Mouse (Mus musculus) CH12.LX (cell line): ENCODE measurements around the gene Slc39a13. TPM values are rescaled to one million over a fixed set of nuclear protein-coding genes. Genes with fewer than 3 reads are reported as not detected.

ENCODE experiments used
- DNase-seq: peaks from one replicate; pipeline ENCODE4 v3.0.0-alpha.2; 2013; ENCODE audit errors: extremely low read depth
- H3K27ac ChIP-seq: 2 replicates; pipeline ENCODE4 v1.5.1; 2012; ENCODE audit warnings: low read depth, mild to moderate bottlenecking, control low read depth, moderate library complexity; ENCODE audit not compliant: insufficient read depth
- H3K27me3 ChIP-seq: replicated peaks from 2 replicates; pipeline ENCODE3; 2012; ENCODE audit warnings: inconsistent platforms
- H3K36me3 ChIP-seq, 2 experiments: replicated peaks in 1 of 2; 2 replicates each; pipeline versions ENCODE3 to v1.6.1; 2012; ENCODE audit warnings: inconsistent platforms in 1 of 2, low read length in 1 of 2, mild to moderate bottlenecking in 1 of 2, mixed read lengths in 1 of 2, moderate library complexity in 1 of 2; ENCODE audit not compliant: control insufficient read depth in 1 of 2, insufficient read depth in 1 of 2
- H3K4me1 ChIP-seq, 2 experiments: 2 replicates each; pipeline ENCODE4 v1.6.1; 2012; ENCODE audit warnings: inconsistent platforms in 1 of 2, moderate library complexity in 1 of 2; ENCODE audit not compliant: insufficient read depth in 2 of 2, control insufficient read depth in 1 of 2
- H3K4me2 ChIP-seq: 2 replicates; pipeline ENCODE4 v1.6.1; 2012; ENCODE audit warnings: low read depth, mild to moderate bottlenecking, control low read depth; ENCODE audit not compliant: poor library complexity, insufficient read depth, severe bottlenecking
- H3K4me3 ChIP-seq, 3 experiments: fragments of 150-350 bp in 1 of 3; sonication (generic) in 1 of 3; replicated peaks in 1 of 3; 2 replicates each; pipeline versions ENCODE3 to v1.5.1; 2011 to 2012; ENCODE audit warnings: low read depth in 2 of 3, low read length in 2 of 3, mild to moderate bottlenecking in 2 of 3, moderate library complexity in 2 of 3, control low read depth in 1 of 3, improper control_type of control experiment in 1 of 3, inconsistent platforms in 1 of 3, mixed read lengths in 1 of 3; ENCODE audit not compliant: poor library complexity in 1 of 3
- H3K79me2 ChIP-seq: replicated peaks from 2 replicates; pipeline ENCODE4 v1.6.1; 2012; ENCODE audit warnings: mild to moderate bottlenecking, moderate library complexity; ENCODE audit not compliant: control insufficient read depth, poor library complexity, insufficient read depth, severe bottlenecking; ENCODE audit errors: extremely low read depth
- H3K9ac ChIP-seq: 2 replicates; pipeline ENCODE4 v1.6.1; 2012; ENCODE audit warnings: low read depth, mild to moderate bottlenecking, control low read depth, moderate library complexity; ENCODE audit not compliant: insufficient read depth
- H3K9me3 ChIP-seq: replicated peaks from 2 replicates; pipeline ENCODE3; 2012; ENCODE audit warnings: low read length, inconsistent platforms, mixed read lengths
- CTCF ChIP-seq, 2 experiments: IDR thresholded peaks in 1 of 2; conservative IDR thresholded peaks in 1 of 2; 2 replicates each; pipeline ENCODE4 v1.5.1; 2011 to 2012; ENCODE audit warnings: low read depth in 2 of 2, low read length in 2 of 2, improper control_type of control experiment in 1 of 2, inconsistent platforms in 1 of 2, mild to moderate bottlenecking in 1 of 2, moderate library complexity in 1 of 2
- EP300 ChIP-seq: IDR thresholded peaks from 2 replicates; pipeline ENCODE4 v1.6.1; 2011; ENCODE audit warnings: low read length, improper control_type of control experiment
- HCFC1 ChIP-seq: IDR thresholded peaks from 2 replicates; pipeline ENCODE4 v1.6.1; 2012; ENCODE audit warnings: low read depth, mild to moderate bottlenecking, inconsistent platforms, low read length, improper control_type of control experiment
- IRF4 ChIP-seq: IDR thresholded peaks from 2 replicates; pipeline ENCODE4 v1.6.1; 2014; ENCODE audit warnings: low read depth, mild to moderate bottlenecking, inconsistent platforms, low read length, improper control_type of control experiment
- JUN ChIP-seq: IDR thresholded peaks from 2 replicates; pipeline ENCODE4 v1.6.1; 2011; ENCODE audit warnings: low read depth, mild to moderate bottlenecking, low read length, improper control_type of control experiment, moderate library complexity; ENCODE audit not compliant: insufficient read depth
- JUND ChIP-seq: conservative IDR thresholded peaks from 2 replicates; pipeline ENCODE4 v1.6.1; 2011; ENCODE audit warnings: low read depth, low read length, improper control_type of control experiment
- MAZ ChIP-seq: IDR thresholded peaks from 2 replicates; pipeline ENCODE4 v1.6.1; 2012; ENCODE audit warnings: low read depth, mild to moderate bottlenecking, inconsistent platforms, low read length, improper control_type of control experiment, moderate library complexity
- MEF2A ChIP-seq: IDR thresholded peaks from 2 replicates; pipeline ENCODE4 v1.6.1; 2014; ENCODE audit warnings: low read depth, mild to moderate bottlenecking, inconsistent platforms, low read length, improper control_type of control experiment, borderline replicate concordance
- MXI1 ChIP-seq: IDR thresholded peaks from 2 replicates; pipeline ENCODE4 v1.6.1; 2011; ENCODE audit warnings: mild to moderate bottlenecking, low read depth, low read length, improper control_type of control experiment
- NRF1 ChIP-seq: IDR thresholded peaks from 2 replicates; pipeline ENCODE4 v1.6.1; 2014; ENCODE audit warnings: low read depth, mild to moderate bottlenecking, inconsistent platforms, low read length, improper control_type of control experiment, moderate library complexity
- RAD21 ChIP-seq: IDR thresholded peaks from 2 replicates; pipeline ENCODE4 v1.6.1; 2011; ENCODE audit warnings: low read depth, mild to moderate bottlenecking, low read length, improper control_type of control experiment, moderate library complexity
- RCOR1 ChIP-seq: conservative IDR thresholded peaks from 2 replicates; pipeline ENCODE4 v1.6.1; 2012; ENCODE audit warnings: low read depth, mild to moderate bottlenecking, inconsistent platforms, low read length, improper control_type of control experiment
- SIN3A ChIP-seq: IDR thresholded peaks from 2 replicates; pipeline ENCODE4 v1.6.1; 2012; ENCODE audit warnings: low read length, improper control_type of control experiment, inconsistent platforms
- SMC3 ChIP-seq: IDR thresholded peaks from 2 replicates; pipeline ENCODE4 v1.6.1; 2011; ENCODE audit warnings: low read depth, low read length, improper control_type of control experiment
- TBP ChIP-seq: conservative IDR thresholded peaks from 2 replicates; pipeline ENCODE4 v1.6.1; 2011; ENCODE audit warnings: low read depth, low read length, improper control_type of control experiment
- UBTF ChIP-seq: IDR thresholded peaks from 2 replicates; pipeline ENCODE4 v1.6.1; 2012; ENCODE audit warnings: low read depth, mild to moderate bottlenecking, inconsistent platforms, low read length, improper control_type of control experiment, moderate library complexity
- USF1 ChIP-seq: IDR thresholded peaks from 2 replicates; pipeline ENCODE4 v1.6.1; 2014; ENCODE audit warnings: low read depth, mild to moderate bottlenecking, inconsistent platforms, low read length, improper control_type of control experiment
- ZMIZ1 ChIP-seq: IDR thresholded peaks from 2 replicates; pipeline ENCODE4 v1.6.1; 2012; ENCODE audit warnings: low read depth, mild to moderate bottlenecking, inconsistent platforms, low read length, improper control_type of control experiment
- ZNF384 ChIP-seq: IDR thresholded peaks from 2 replicates; pipeline ENCODE4 v1.6.1; 2012; ENCODE audit warnings: low read depth, low read length, improper control_type of control experiment, inconsistent platforms
- dilution Hi-C: fragments of 300-500 bp; cut with MboI; formaldehyde crosslinking; loops from 2 replicates; pipeline ENCODE4 v1.14.3; 2020; ENCODE audit warnings: low sequenced_read_pairs; ENCODE audit not compliant: extremely low pct_unique_long_range_greater_than_20kb, extremely low pct_ligation_motif_present
- in situ Hi-C: fragments of 300-500 bp; cut with MboI; formaldehyde crosslinking; loops from 3 replicates; pipeline ENCODE4 v1.14.3; 2019; ENCODE audit warnings: low sequenced_read_pairs, low pct_ligation_motif_present, low pct_unique_long_range_greater_than_20kb, mixed read lengths
- polyA plus RNA-seq: library from polyadenylated mRNA; unstranded; fragments of >175 nt; gene quantifications from 2 replicates; pipeline ENCODE4 v1.2.1, GENCODE M21; 2012; ENCODE audit warnings: low read depth; ENCODE audit not compliant: insufficient read length
- total RNA-seq, 2 experiments: library from RNA; depleted of rRNA; stranded (reverse); fragments of 300-350 nt in 1 of 2; fragments of >200 nt in 1 of 2; gene quantifications; 2 replicates each; pipeline ENCODE4 v1.2.3; 2012 to 2014

The Slc39a13 gene
- total and polyA plus RNA-seq, 3 experiments = 3.5 to 7.5 (median 7.2) TPM

GRCm38 (mm10) chr2:91098156-91098555 is 27.9 kb upstream of the Slc39a13 start:
- H3K27me3 ChIP-seq = no peaks in the 10 kb centered on the region
- peaks cover 25% of the 10 kb centered on the region for H3K79me2 ChIP-seq
- peak overlapping the region; percentile 79; the same call in 1 of the 2 replicates for H3K27ac ChIP-seq
- H3K9ac ChIP-seq = peak overlapping the region; percentile 93
- dilution Hi-C loops = no loop called here
- H3K4me1 ChIP-seq = peaks cover 13 to 59% of the 10 kb centered on the region in 2 experiments
- peak overlapping the region; percentile 88 to 94 (median 91) for H3K4me3 ChIP-seq
- in situ Hi-C loops = loop anchor here (5.0 kb wide), 1 partner anchor 36 kb away; no protein-coding TSS in a partner anchor
- TF ChIP-seq UBTF (no peak), RCOR1 (no peak), SIN3A (no peak), EP300 (no peak), TBP (no peak), MXI1 (no peak), ZNF384 (no peak), CTCF (conservative IDR thresholded peaks at IDR 0.05 in 1 of 2, IDR thresholded peaks at IDR 0.05 in 1 of 2; ENCODE audit: low read depth in 2 of 2, low read length in 2 of 2) (no peak), NRF1 (no peak), MAZ (no peak), HCFC1 (no peak), JUND (no peak)
- no peaks in the 10 kb centered on the region for H3K9me3 ChIP-seq
- peak overlapping the region; percentile 73 for H3K4me2 ChIP-seq
- DNase-seq = no peak
- peaks cover 27 to 48% of the 10 kb centered on the region in 2 experiments for H3K36me3 ChIP-seq

DNA sequence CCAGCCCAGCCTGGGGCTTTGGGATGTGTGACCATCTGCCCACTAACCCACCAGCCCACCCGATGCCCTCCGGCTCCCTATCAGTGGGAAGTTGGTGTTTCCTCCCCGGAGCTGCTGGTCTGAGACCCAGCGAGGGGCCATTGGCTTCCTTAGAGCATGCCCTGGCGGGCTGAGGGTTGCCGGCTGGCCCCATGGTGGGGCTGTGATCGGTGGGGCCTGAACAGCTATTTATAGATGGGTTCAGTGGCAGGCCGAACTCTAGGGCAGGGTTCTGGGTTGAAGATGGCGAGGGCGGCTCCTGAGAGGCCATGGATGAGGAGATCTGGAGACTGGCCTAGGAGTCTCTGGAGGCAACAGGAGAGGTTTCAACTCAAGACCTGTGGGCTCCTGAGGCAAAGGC is 26.8 kb upstream of the Slc39a13 start:
- Histone ChIP-seq H3K4me3 (peak overlapping the region; percentile 88 to 94 (median 91)), H3K4me2 (peak overlapping the region; percentile 89), H3K9me3 (no peaks in the 10 kb centered on the region), H3K27me3 (no peaks in the 10 kb centered on the region), H3K36me3 (peaks cover 17 to 37% of the 10 kb centered on the region in 2 experiments), H3K4me1 (peaks cover 13 to 64% of the 10 kb centered on the region in 2 experiments), H3K79me2 (peaks cover 25% of the 10 kb centered on the region)
- TF ChIP-seq IRF4 = no peak
- peak; percentile 74 for TF ChIP-seq MEF2A
- TF ChIP-seq RAD21 = no peak
- no peak for TF ChIP-seq USF1
- no peak for TF ChIP-seq TBP
- TF ChIP-seq JUN = no peak
- peak; percentile 76; the same call in 1 of the 2 replicates for TF ChIP-seq UBTF
- TF ChIP-seq SMC3 = no peak
- TF ChIP-seq ZMIZ1 = no peak
- TF ChIP-seq, all 38 proteins: peak for 2
- Histone ChIP-seq H3K9ac (peak overlapping the region; percentile 93), H3K27ac (peak overlapping the region; percentile 79)
- in situ Hi-C loops = loop anchor here (5.0 kb wide), 1 partner anchor 35 kb away; no protein-coding TSS in a partner anchor
- DNase-seq = no peak
- dilution Hi-C loops = no loop called here
